Mouse (Mus musculus) neutrophil, adult 65 days (primary cell): ENCODE measurements around the gene Tspo2. TPM values are rescaled to one million over a fixed set of nuclear protein-coding genes. Genes with fewer than 3 reads are reported as not detected.

ENCODE experiments used
- total RNA-seq: library from RNA; stranded (reverse); gene quantifications from 2 replicates; pipeline ENCODE4 v1.2.4, GENCODE M21; 2023

Tspo2 gene
- total RNA-seq = 0.61 TPM in 1 of 2 replicates, not detected in the other

DNA sequence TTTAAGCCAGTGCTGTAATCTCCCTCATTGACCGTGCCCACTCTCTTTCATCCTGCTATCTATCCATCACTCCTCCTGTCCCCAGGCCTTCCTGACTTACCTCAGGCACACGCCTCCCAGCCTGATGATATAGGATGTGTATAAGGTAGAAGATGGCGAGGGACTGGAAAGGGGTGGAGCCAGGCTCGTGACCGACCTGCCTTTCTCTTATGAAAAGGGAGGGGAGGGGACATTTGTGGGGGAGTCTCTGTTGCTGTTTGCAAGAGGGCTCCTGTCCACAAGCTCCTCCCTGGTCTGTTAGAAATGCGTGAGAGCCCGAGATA lies at the start of gene Tspo2:
Gene Tspo2 (minus strand): TSS at position 170 of the 323 bp plus-strand sequence.

DNA sequence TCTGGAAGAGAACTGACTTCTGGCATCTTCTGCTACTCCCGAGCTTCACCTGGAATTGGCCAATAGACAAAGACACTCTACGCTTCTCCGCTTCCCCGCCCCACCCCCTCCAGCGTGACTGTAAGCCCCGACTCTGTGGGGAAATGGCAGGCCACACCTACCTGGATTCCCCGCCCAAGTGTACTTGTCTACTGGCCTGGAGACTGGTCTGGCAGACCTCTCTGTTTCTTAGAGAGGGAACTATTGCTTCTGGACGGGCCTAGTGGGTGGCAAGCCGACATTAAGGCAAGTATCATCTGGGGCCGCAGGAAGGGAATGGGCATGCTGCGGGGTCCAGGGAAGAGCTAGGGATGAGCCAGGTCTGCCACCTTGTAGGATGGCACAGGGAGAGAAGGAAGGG lies 3.4 kb upstream of the Tspo2 start, which contains the start of gene Unc5cl:
Gene Unc5cl (plus strand): TSS at position 214 of the 400 bp plus-strand sequence.

DNA sequence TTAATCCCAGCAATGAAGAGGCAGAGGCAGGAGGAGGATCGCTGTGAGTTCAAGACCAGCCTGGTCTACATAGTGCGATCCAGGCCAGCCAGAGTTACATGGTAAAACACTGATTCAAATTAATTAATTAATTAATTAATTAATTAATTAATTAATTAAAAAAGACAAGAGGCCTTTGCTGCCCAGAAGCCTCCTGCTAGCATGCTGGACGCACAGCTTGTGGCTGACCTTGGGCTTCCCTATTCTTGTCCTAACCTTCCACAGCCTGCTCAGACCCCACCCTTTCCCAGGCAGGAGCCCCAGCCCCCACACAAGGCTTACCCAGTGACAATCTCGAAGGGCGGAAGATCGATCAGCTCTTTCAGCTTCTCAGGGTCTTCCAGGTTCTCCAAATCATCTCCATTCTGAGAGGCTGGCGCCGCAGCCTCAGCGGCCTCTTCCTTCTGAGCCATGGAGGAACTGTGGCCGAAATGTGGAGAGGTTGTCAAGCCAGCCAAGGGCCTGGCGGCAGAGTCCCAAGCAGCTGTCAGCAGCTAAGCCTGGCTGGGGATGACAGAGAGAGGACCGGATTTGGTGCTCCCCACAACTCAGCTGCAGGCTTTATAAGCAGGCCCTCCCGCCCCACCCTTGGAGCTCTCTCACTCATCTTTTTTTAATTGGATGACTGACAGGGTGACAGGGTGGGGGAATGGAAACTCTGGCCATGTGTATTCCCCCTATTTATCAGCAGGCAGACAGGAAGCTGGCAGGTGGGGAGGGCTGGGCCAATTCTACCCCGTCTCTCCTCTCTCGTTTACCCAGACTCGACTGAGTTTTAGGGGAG lies 19.0 kb downstream of the Tspo2 start, which contains the start of gene Apobec2:
Gene Apobec2 (minus strand): TSS at position 773 of the 823 bp plus-strand sequence.

DNA sequence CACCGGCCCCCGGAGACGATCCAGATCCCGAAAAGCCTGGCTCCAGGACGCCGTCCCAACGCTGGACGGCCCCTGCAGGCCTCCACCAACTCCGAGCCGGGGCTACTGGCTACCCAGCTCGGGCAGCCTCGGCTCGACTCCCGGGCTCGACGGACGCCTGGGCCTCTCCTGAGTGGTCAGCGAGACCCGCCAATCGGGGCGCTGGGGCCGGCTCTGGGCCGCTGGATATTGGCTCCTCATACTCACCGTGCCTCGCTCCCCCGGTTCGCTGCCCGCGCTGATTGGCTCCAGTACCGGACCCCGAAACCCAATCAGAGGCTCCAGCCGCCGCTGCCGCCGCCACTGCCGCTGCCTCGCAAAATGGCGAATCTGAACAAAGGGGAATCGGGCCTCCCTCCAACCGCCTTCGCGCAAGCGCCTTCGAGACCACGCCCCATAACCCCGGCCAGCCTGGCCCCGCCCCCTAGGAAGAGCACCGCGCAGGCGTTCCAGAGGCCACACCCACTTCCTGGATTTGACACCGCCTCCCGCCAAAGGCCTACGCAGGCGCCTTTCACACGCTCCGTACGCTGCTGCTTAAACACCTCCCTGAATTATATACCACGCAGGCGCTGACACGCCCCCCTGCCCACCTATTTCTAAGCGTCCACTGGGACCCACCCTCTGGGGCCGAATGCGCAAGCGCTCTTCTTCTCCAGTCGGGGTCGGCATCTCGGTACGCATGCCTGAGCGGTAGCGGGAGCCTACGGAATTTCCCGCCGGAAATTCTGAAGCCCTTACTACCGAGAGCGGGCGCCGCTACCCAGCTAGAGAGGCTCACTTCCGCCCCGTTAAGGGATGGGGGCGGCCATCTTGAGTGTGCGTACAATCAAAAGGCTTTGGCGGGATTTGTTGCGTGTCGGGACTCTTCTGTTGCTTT lies 41.7 kb downstream of the Tspo2 start, which contains the start of the genes Nfya and Oard1:
Gene Nfya (minus strand): TSS at position 527 of the 919 bp plus-strand sequence.
Gene Oard1 (plus strand): TSS at position 635 of the 919 bp plus-strand sequence.

Other genes with a start within 250 kb of the Tspo2 start
- 885 and 916 TPM in 2 replicates for gene Trem1, start 218.8 kb downstream of the Tspo2 start, total RNA-seq
- gene Trem3, start 203.7 kb downstream of the Tspo2 start, total RNA-seq = 381 and 386 TPM in 2 replicates
- gene Treml4, start 187.2 kb downstream of the Tspo2 start, total RNA-seq = 27.4 and 30.3 TPM in 2 replicates
- 124 and 139 TPM in 2 replicates for gene Treml2, start 152.0 kb downstream of the Tspo2 start, total RNA-seq
- 163 and 169 TPM in 2 replicates for gene B430306N03Rik, start 135.4 kb downstream of the Tspo2 start, total RNA-seq
- gene Trem2, start 105.1 kb downstream of the Tspo2 start, total RNA-seq = 11.0 and 12.4 TPM in 2 replicates
- 0.82 and 3.3 TPM in 2 replicates for gene Treml1, start 91.6 kb downstream of the Tspo2 start, total RNA-seq
- 80.8 and 88.1 TPM in 2 replicates for gene Nfya, start 41.6 kb downstream of the Tspo2 start, total RNA-seq
- 16.9 and 20.7 TPM in 2 replicates for gene Oard1, start 41.5 kb downstream of the Tspo2 start, total RNA-seq
- not detected in 2 replicates for gene Apobec2, start 18.6 kb downstream of the Tspo2 start, total RNA-seq
- not detected in 2 replicates for gene Unc5cl, start 3.4 kb upstream of the Tspo2 start, total RNA-seq